Mouse (Mus musculus) intestine, embryonic 16.5 days (tissue): ENCODE results near the gene Lce1l. TPM values are rescaled to one million over a fixed set of nuclear protein-coding genes. Genes with fewer than 3 reads are reported as not detected.

Source experiments
- polyA plus RNA-seq: library from polyadenylated mRNA; unstranded; fragments of >200 nt; fragmentation: Nextera tagmentation; extraction: Ambion mirVana; gene quantifications from 2 replicates; pipeline ENCODE4 v1.2.1, GENCODE M21; 2015

Gene Lce1l
- polyA plus RNA-seq, 1 experiment from 2014 or later: not detected

Other genes starting within 250 kb of the Lce1l start
- gene 2210017I01Rik, start 243.8 kb downstream of the Lce1l start, polyA plus RNA-seq: not detected in 2 replicates
- gene Lce6a, start 229.6 kb downstream of the Lce1l start, polyA plus RNA-seq: not detected in 2 replicates
- gene Lce1a1, start 203.0 kb downstream of the Lce1l start, polyA plus RNA-seq: not detected in 2 replicates
- gene Lce1b, start 194.4 kb downstream of the Lce1l start, polyA plus RNA-seq: not detected in 2 replicates
- not detected in 2 replicates for gene Lce1a2, start 181.0 kb downstream of the Lce1l start, polyA plus RNA-seq
- not detected in 2 replicates for gene Lce1c, start 172.0 kb downstream of the Lce1l start, polyA plus RNA-seq
- gene Lce1d, start 164.1 kb downstream of the Lce1l start, polyA plus RNA-seq: not detected in 2 replicates
- not detected in 2 replicates for gene Lce1e, start 142.2 kb downstream of the Lce1l start, polyA plus RNA-seq
- gene Lce1f, start 130.9 kb downstream of the Lce1l start, polyA plus RNA-seq: not detected in 2 replicates
- not detected in 2 replicates for gene Gm38119, start 112.2 kb downstream of the Lce1l start, polyA plus RNA-seq
- not detected in 2 replicates for gene Lce1g, start 98.9 kb downstream of the Lce1l start, polyA plus RNA-seq
- not detected in 2 replicates for gene Lce1h, start 86.2 kb downstream of the Lce1l start, polyA plus RNA-seq
- not detected in 2 replicates for gene Lce1i, start 72.4 kb downstream of the Lce1l start, polyA plus RNA-seq
- gene Lce1j, start 60.8 kb downstream of the Lce1l start, polyA plus RNA-seq: not detected in 2 replicates
- gene Lce1k, start 43.4 kb downstream of the Lce1l start, polyA plus RNA-seq: not detected in 2 replicates
- gene Kprp, start 24.0 kb downstream of the Lce1l start, polyA plus RNA-seq: not detected in 2 replicates
- not detected in 2 replicates for gene 2310050C09Rik, start 18.9 kb upstream of the Lce1l start, polyA plus RNA-seq
- not detected in 2 replicates for gene Lce3a, start 74.9 kb upstream of the Lce1l start, polyA plus RNA-seq
- gene Lce3b, start 81.7 kb upstream of the Lce1l start, polyA plus RNA-seq: not detected in 2 replicates
- not detected in 2 replicates for gene Lce3c, start 93.2 kb upstream of the Lce1l start, polyA plus RNA-seq
- gene Lce3d, start 106.1 kb upstream of the Lce1l start, polyA plus RNA-seq: not detected in 2 replicates
- gene Lce3e, start 115.8 kb upstream of the Lce1l start, polyA plus RNA-seq: not detected in 2 replicates
- not detected in 2 replicates for gene Lce3f, start 140.9 kb upstream of the Lce1l start, polyA plus RNA-seq
- not detected in 2 replicates for gene Crct1, start 164.4 kb upstream of the Lce1l start, polyA plus RNA-seq
- not detected in 2 replicates for gene Lce1m, start 167.8 kb upstream of the Lce1l start, polyA plus RNA-seq
- gene Gm4858, start 217.5 kb upstream of the Lce1l start, polyA plus RNA-seq: not detected in 2 replicates